11 mouse cellular contexts compared by ENCODE assay signal in the genomic region with DNA sequence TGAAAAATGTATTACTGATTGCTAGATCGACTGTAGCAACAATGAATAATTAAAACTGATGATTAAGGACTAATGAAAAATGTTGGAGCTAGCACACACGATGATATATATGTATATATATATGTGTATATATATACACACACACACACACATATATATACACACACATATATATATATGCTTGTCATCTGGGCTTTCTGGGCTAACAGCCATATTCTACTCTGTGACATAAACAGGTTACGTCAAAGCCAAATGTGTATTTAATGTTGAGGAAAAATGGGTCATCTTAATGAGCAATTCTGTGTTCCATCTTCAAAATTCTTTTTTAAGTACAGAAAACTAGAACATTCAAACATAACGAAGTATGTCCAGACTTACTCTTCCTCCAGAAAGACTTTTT.
"Had no signal": no experiment of that assay in that cellular context is flagged by ENCODE, and none has a peak within 500 bp of the region (broad histone marks: within the 10 kb centered on the region; RNA-seq: fewer than 3 reads in every experiment).

No protein-coding gene starts in this region.

- H3K27ac ChIP-seq: limb, embryonic 10.5 days; liver, embryonic 15.5 days; midbrain, embryonic 13.5 days had no signal

- DNase-seq: kidney, adult 18-20 months; kidney, postnatal 10 days; kidney, postnatal 4 days; lung, postnatal 36 days; right cerebral cortex, postnatal 14 days; thymus, postnatal 36 days had no signal

- H3K9me3 ChIP-seq: limb, embryonic 10.5 days; liver, embryonic 15.5 days; midbrain, embryonic 13.5 days had no signal

- H3K9ac ChIP-seq: liver, embryonic 15.5 days; midbrain, embryonic 13.5 days had no signal

- H3K4me1 ChIP-seq: liver, embryonic 15.5 days had no signal

- ATAC-seq: midbrain, embryonic 13.5 days had no signal

- H3K36me3 ChIP-seq: limb, embryonic 10.5 days; liver, embryonic 15.5 days; midbrain, embryonic 13.5 days had no signal

- H3K4me2 ChIP-seq: liver, embryonic 11.5 days; liver, embryonic 15.5 days; midbrain, embryonic 13.5 days had no signal

- H3K4me3 ChIP-seq: left cerebral cortex, adult 2 months; limb, embryonic 10.5 days; liver, embryonic 15.5 days; midbrain, embryonic 13.5 days had no signal

- H3K27me3 ChIP-seq: liver, embryonic 15.5 days; midbrain, embryonic 13.5 days had no signal
